Mouse (Mus musculus) cerebellum, adult (tissue): ENCODE results near the gene Cog1.

Source experiments
- ATAC-seq: cut with Nextera tagmentation; 2 replicates; pipeline ENCODE4 v1.9.2; 2017; ENCODE audit warnings: mild to moderate bottlenecking, moderate library complexity, mixed read lengths; ENCODE audit not compliant: insufficient number of reproducible peaks, low FRiP score, low TSS enrichment

The Cog1 gene

GRCm38 (mm10) chr11:113664279-113664678, 15.3 kb downstream of the Cog1 start:
- no peak for ATAC-seq

- ATAC-seq, result no peak
Measured at GRCm38 (mm10) chr11:113666205-113666604, 17.2 kb downstream of the Cog1 start.

GRCm38 (mm10) chr11:113666648-113667047, 17.7 kb downstream of the Cog1 start:
- ATAC-seq, result no peak

GRCm38 (mm10) chr11:113667122-113667521, 18.2 kb downstream of the Cog1 start:
- no peak for ATAC-seq

GRCm38 (mm10) chr11:113667704-113668103, 18.7 kb downstream of the Cog1 start:
- ATAC-seq, result no peak

GRCm38 (mm10) chr11:113668857-113669256, 19.9 kb downstream of the Cog1 start:
- ATAC-seq, result no peak

GRCm38 (mm10) chr11:113669711-113670110, 20.7 kb downstream of the Cog1 start:
- no peak for ATAC-seq

- no peak for ATAC-seq
Measured at GRCm38 (mm10) chr11:113673614-113674013, 24.6 kb downstream of the Cog1 start.

- no peak for ATAC-seq
Measured at GRCm38 (mm10) chr11:113674595-113674994, 25.6 kb downstream of the Cog1 start.

- no peak for ATAC-seq
Measured at GRCm38 (mm10) chr11:113676847-113677246, 27.9 kb downstream of the Cog1 start.

GRCm38 (mm10) chr11:113677378-113677777, 28.4 kb downstream of the Cog1 start:
- ATAC-seq, result no peak

- ATAC-seq, result no peak
Measured at GRCm38 (mm10) chr11:113678373-113678772, 29.4 kb downstream of the Cog1 start.

GRCm38 (mm10) chr11:113680954-113681353, 32.0 kb downstream of the Cog1 start:
- no peak for ATAC-seq

- no peak for ATAC-seq
Measured at GRCm38 (mm10) chr11:113681979-113682378, 33.0 kb downstream of the Cog1 start.

GRCm38 (mm10) chr11:113682897-113683626, 34.1 kb downstream of the Cog1 start:
- 0 out of 2 replicates have a peak, but pooled peaks have one; percentile 23 for ATAC-seq

- peak; percentile 52 for ATAC-seq
Measured at GRCm38 (mm10) chr11:113683627-113683956, 34.6 kb downstream of the Cog1 start.

GRCm38 (mm10) chr11:113683957-113684706, 35.2 kb downstream of the Cog1 start, which contains the start of the genes Fam104a and D11Wsu47e:
TSS of gene Fam104a (minus strand) at chr11:113684155.
TSS of gene D11Wsu47e (plus strand) at chr11:113684412.
- ATAC-seq, result peak; percentile 90

- ATAC-seq, result no peak
Measured at GRCm38 (mm10) chr11:113684707-113685426, 35.9 kb downstream of the Cog1 start.

- ATAC-seq, result no peak
Measured at GRCm38 (mm10) chr11:113687031-113687430, 38.1 kb downstream of the Cog1 start.

- no peak for ATAC-seq
Measured at GRCm38 (mm10) chr11:113690506-113690905, 41.5 kb downstream of the Cog1 start.

GRCm38 (mm10) chr11:113691318-113691717, 42.3 kb downstream of the Cog1 start:
- ATAC-seq, result no peak
